Mouse (Mus musculus): ENCODE measurements around the gene Olfr520. TPM values are rescaled to one million over a fixed set of nuclear protein-coding genes. Genes with fewer than 3 reads are reported as not detected.

The Olfr520 gene
- total and polyA plus RNA-seq, 2 experiments from 2014 or later, result not detected

GRCm38 (mm10) chr7:99781385-99781784, 51.3 kb downstream of the Olfr520 start:
- H3K4me1 ChIP-seq (ENCODE audit: control insufficient read depth, insufficient read depth), result no peaks in the 10 kb centered on the region
- no peak overlapping the region for H3K4me3 ChIP-seq (ENCODE audit: low read depth, low read length)
- DNase-seq (ENCODE audit: low spot score) (no peak), ATAC-seq (ENCODE audit: insufficient read depth, low read depth) (no peak)
- 54% methylated on average over 5 of the region's 5 CpGs for WGBS
- no peak for TF ChIP-seq CTCF (IDR thresholded peaks at IDR 0.05; ENCODE audit: low read depth)
- no peak for TF ChIP-seq EP300 (IDR thresholded peaks at IDR 0.05; ENCODE audit: low read depth)
- no peak overlapping the region for H3K27ac ChIP-seq (ENCODE audit: low read depth)
- H3K27me3 ChIP-seq (ENCODE audit: control insufficient read depth, insufficient read depth, low read length), result no peaks in the 10 kb centered on the region
- H3K9ac ChIP-seq (replicated peaks; ENCODE audit: low read depth, low read length), result no peak overlapping the region
- no peaks in the 10 kb centered on the region for H3K36me3 ChIP-seq (replicated peaks; ENCODE audit: control insufficient read depth, insufficient read depth, low read length)
- H3K4me2 ChIP-seq (ENCODE audit: low read depth, low read length), result no peak overlapping the region
- H3K9me3 ChIP-seq (replicated peaks; ENCODE audit: control insufficient read depth, low read length), result no peaks in the 10 kb centered on the region

DNA sequence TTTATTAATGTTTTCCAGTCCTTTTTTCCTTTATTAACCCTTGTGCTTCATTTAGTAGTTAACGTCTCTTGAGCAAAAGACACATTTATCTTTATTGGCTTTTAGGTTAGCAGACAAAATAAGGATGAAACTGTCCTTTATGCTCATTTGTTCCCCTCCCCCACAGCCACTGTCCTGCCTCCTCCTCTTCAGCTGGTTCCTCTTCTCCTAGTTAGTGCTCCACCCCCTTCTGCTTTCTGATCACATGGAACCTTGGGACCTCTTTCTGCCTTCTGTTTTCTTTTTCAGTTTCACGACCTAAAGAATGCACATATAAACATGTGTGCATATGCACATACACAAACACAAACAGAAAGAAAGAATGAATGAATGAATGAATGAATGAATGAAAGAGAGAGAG, 51.8 kb downstream of the Olfr520 start:
- ATAC-seq (ENCODE audit: insufficient read depth, low read depth) (no peak), DNase-seq (ENCODE audit: low spot score) (no peak)
- Histone ChIP-seq H3K4me2 (ENCODE audit: low read depth, low read length) (no peak overlapping the region), H3K27me3 (ENCODE audit: control insufficient read depth, insufficient read depth, low read length) (no peaks in the 10 kb centered on the region), H3K27ac (ENCODE audit: low read depth) (no peak overlapping the region), H3K36me3 (replicated peaks; ENCODE audit: control insufficient read depth, insufficient read depth, low read length) (no peaks in the 10 kb centered on the region), H3K9me3 (replicated peaks; ENCODE audit: control insufficient read depth, low read length) (no peaks in the 10 kb centered on the region), H3K9ac (replicated peaks; ENCODE audit: low read depth, low read length) (no peak overlapping the region), H3K4me3 (ENCODE audit: low read depth, low read length) (no peak overlapping the region), H3K4me1 (ENCODE audit: control insufficient read depth, insufficient read depth) (no peaks in the 10 kb centered on the region)
- no peak for TF ChIP-seq CTCF (IDR thresholded peaks at IDR 0.05; ENCODE audit: low read depth)
- TF ChIP-seq EP300 (IDR thresholded peaks at IDR 0.05; ENCODE audit: low read depth), result no peak
- 66% methylated on average over 2 of the region's 2 CpGs for WGBS

DNA sequence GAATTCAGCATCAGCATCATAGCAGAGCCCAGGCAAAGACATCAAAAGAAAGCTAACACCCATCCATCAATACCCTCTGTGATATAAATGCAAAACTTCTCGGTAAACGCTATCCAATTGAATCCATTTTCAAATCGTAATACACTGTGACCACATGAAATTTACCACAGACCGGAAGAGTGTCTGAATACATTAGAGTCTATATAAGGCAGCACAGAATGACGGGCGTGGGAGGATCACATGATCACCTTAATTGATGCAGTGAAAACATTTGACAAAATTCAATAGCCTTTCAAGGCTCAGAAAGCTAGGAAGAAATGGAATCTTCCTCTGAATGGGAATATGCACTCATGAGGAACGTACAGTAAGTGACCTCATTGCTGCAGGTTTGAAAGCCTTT, 53.3 kb downstream of the Olfr520 start:
- H3K4me2 ChIP-seq (ENCODE audit: low read depth, low read length), result no peak overlapping the region
- no peak overlapping the region for H3K9ac ChIP-seq (replicated peaks; ENCODE audit: low read depth, low read length)
- no peaks in the 10 kb centered on the region for H3K9me3 ChIP-seq (replicated peaks; ENCODE audit: control insufficient read depth, low read length)
- H3K27me3 ChIP-seq (ENCODE audit: control insufficient read depth, insufficient read depth, low read length), result no peaks in the 10 kb centered on the region
- DNase-seq (ENCODE audit: low spot score) (no peak), ATAC-seq (ENCODE audit: insufficient read depth, low read depth) (no peak)
- TF ChIP-seq EP300 (IDR thresholded peaks at IDR 0.05; ENCODE audit: low read depth) (no peak), CTCF (IDR thresholded peaks at IDR 0.05; ENCODE audit: low read depth) (no peak)
- no peak overlapping the region for H3K27ac ChIP-seq (ENCODE audit: low read depth)
- no peaks in the 10 kb centered on the region for H3K36me3 ChIP-seq (replicated peaks; ENCODE audit: control insufficient read depth, insufficient read depth, low read length)
- no peaks in the 10 kb centered on the region for H3K4me1 ChIP-seq (ENCODE audit: control insufficient read depth, insufficient read depth)
- 84% methylated on average over 7 of the region's 7 CpGs for WGBS
- H3K4me3 ChIP-seq (ENCODE audit: low read depth, low read length), result no peak overlapping the region

- H3K27ac ChIP-seq (ENCODE audit: low read depth), result no peak overlapping the region
- no peaks in the 10 kb centered on the region for H3K9me3 ChIP-seq (replicated peaks; ENCODE audit: control insufficient read depth, low read length)
- H3K4me3 ChIP-seq (ENCODE audit: low read depth, low read length), result no peak overlapping the region
- no peak overlapping the region for H3K9ac ChIP-seq (replicated peaks; ENCODE audit: low read depth, low read length)
- DNase-seq (ENCODE audit: low spot score) (no peak), ATAC-seq (ENCODE audit: insufficient read depth, low read depth) (no peak)
- no peaks in the 10 kb centered on the region for H3K4me1 ChIP-seq (ENCODE audit: control insufficient read depth, insufficient read depth)
- no peaks in the 10 kb centered on the region for H3K36me3 ChIP-seq (replicated peaks; ENCODE audit: control insufficient read depth, insufficient read depth, low read length)
- no peaks in the 10 kb centered on the region for H3K27me3 ChIP-seq (ENCODE audit: control insufficient read depth, insufficient read depth, low read length)
- no peak overlapping the region for H3K4me2 ChIP-seq (ENCODE audit: low read depth, low read length)
- TF ChIP-seq CTCF (IDR thresholded peaks at IDR 0.05; ENCODE audit: low read depth), result no peak
- TF ChIP-seq EP300 (IDR thresholded peaks at IDR 0.05; ENCODE audit: low read depth), result no peak
- WGBS, result 72% methylated on average over 3 of the region's 3 CpGs
These were observed 55.5 kb downstream of the Olfr520 start for GRCm38 (mm10) chr7:99785553-99785952.

Other genes starting within 250 kb of the Olfr520 start
- 804 and 987 TPM in 2 replicates for gene Rps3, start 246.5 kb upstream of the Olfr520 start, total RNA-seq (2014; rRNA removed; ENCODE audit: low replicate concordance)
- gene Rps3, start 246.5 kb upstream of the Olfr520 start, polyA plus RNA-seq (2015; fragmentation: Nextera tagmentation; extraction: Ambion mirVana), result 439 and 463 TPM in 2 replicates
- 23.8 and 36.8 TPM in 2 replicates for gene Arrb1, start 194.8 kb upstream of the Olfr520 start, total RNA-seq (2014; rRNA removed; ENCODE audit: low replicate concordance)
- gene Arrb1, start 194.8 kb upstream of the Olfr520 start, polyA plus RNA-seq (2015; fragmentation: Nextera tagmentation; extraction: Ambion mirVana), result 3.3 and 3.5 TPM in 2 replicates
- gene Tpbgl, start 103.2 kb upstream of the Olfr520 start, total RNA-seq (2014; rRNA removed; ENCODE audit: low replicate concordance), result 5.2 and 6.4 TPM in 2 replicates
- gene Tpbgl, start 103.2 kb upstream of the Olfr520 start, polyA plus RNA-seq (2015; fragmentation: Nextera tagmentation; extraction: Ambion mirVana), result 0.98 and 1.2 TPM in 2 replicates
- gene Slco2b1, start 18.9 kb upstream of the Olfr520 start, total RNA-seq (2014; rRNA removed; ENCODE audit: low replicate concordance), result 5.4 and 7.8 TPM in 2 replicates
- gene Slco2b1, start 18.9 kb upstream of the Olfr520 start, polyA plus RNA-seq (2015; fragmentation: Nextera tagmentation; extraction: Ambion mirVana), result 2.1 and 2.4 TPM in 2 replicates
- not detected in 2 replicates for gene Olfr521, start 33.2 kb downstream of the Olfr520 start, total RNA-seq (2014; rRNA removed; ENCODE audit: low replicate concordance)
- gene Olfr521, start 33.2 kb downstream of the Olfr520 start, polyA plus RNA-seq (2015; fragmentation: Nextera tagmentation; extraction: Ambion mirVana), result not detected in 2 replicates
- 3.7 and 4.7 TPM in 2 replicates for gene Neu3, start 98.1 kb downstream of the Olfr520 start, total RNA-seq (2014; rRNA removed; ENCODE audit: low replicate concordance)
- 3.0 and 3.3 TPM in 2 replicates for gene Neu3, start 98.1 kb downstream of the Olfr520 start, polyA plus RNA-seq (2015; fragmentation: Nextera tagmentation; extraction: Ambion mirVana)
- gene Xrra1, start 128.8 kb downstream of the Olfr520 start, total RNA-seq (2014; rRNA removed; ENCODE audit: low replicate concordance), result 1.9 TPM in 1 of 2 replicates, not detected in the other
- 0.04 and 0.08 TPM in 2 replicates for gene Xrra1, start 128.8 kb downstream of the Olfr520 start, polyA plus RNA-seq (2015; fragmentation: Nextera tagmentation; extraction: Ambion mirVana)
- gene Spcs2, start 133.2 kb downstream of the Olfr520 start, total RNA-seq (2014; rRNA removed; ENCODE audit: low replicate concordance), result 57.2 and 79.1 TPM in 2 replicates
- 146 and 155 TPM in 2 replicates for gene Spcs2, start 133.2 kb downstream of the Olfr520 start, polyA plus RNA-seq (2015; fragmentation: Nextera tagmentation; extraction: Ambion mirVana)

Data from heart, postnatal 0 days (tissue).